Mouse (Mus musculus) lung, postnatal 0 days (tissue): ENCODE measurements around the gene Asxl1.

Source experiments
- CTCF ChIP-seq: IDR thresholded peaks from 2 replicates; pipeline ENCODE4 v1.5.1; 2016; ENCODE audit warnings: antibody characterized with exemption, mild to moderate bottlenecking
- EP300 ChIP-seq: IDR thresholded peaks from 2 replicates; pipeline ENCODE4 v1.6.1; 2016; ENCODE audit warnings: antibody characterized with exemption, mild to moderate bottlenecking, control low read depth

GRCm38 (mm10) chr2:153426931-153427330, 81.3 kb downstream of the Asxl1 start:
- TF ChIP-seq CTCF (no peak), EP300 (no peak)
